Mouse (Mus musculus) splenic B cell, adult 2 months (primary cell): Measurements from ENCODE around the gene Tmem107.

Source experiments
- DNase-seq: peaks from one replicate; pipeline ENCODE4 v3.0.0-alpha.2; 2011; ENCODE audit warnings: low read depth, low spot score
- H3K27me3 ChIP-seq: 2 replicates; pipeline ENCODE4 v1.6.1; 2012; ENCODE audit warnings: mild to moderate bottlenecking, low read length, moderate library complexity, mixed read lengths; ENCODE audit not compliant: control insufficient read depth, poor library complexity, insufficient read depth, severe bottlenecking
- H3K36me3 ChIP-seq: 2 replicates; pipeline ENCODE4 v1.6.1; 2012; ENCODE audit warnings: mild to moderate bottlenecking, low read length, moderate library complexity, mixed read lengths; ENCODE audit not compliant: control insufficient read depth, poor library complexity, insufficient read depth, severe bottlenecking

Gene Tmem107

DNA sequence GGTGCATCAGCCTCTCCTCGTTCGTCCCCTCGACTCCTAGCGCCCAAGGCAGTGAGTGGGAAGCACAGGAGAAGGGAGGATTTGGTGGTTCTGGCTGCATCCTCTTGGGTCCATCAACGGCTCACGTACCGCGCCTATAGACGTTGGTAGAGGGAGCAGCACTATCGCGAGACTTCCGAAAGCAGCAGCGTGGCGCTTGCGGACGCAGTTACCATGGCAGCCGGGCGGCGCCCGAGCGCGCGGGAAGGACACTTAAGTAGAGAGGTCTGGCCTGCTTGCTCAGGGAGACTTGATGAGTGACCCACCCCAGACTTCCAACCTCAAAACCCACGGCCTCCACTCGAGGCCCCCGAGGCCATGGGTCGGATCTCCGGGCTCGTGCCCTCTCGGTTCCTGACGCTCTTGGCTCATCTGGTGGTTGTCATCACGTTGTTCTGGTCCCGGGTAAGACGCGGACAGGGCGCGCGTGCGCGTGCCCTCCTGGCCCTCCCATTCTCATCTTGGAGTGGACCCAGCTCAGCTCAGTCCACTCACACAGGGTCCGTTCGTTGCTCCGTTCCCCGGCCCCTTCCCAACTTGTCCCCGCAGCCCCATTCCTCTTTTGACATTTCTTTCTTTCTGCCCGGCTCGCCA is at the start of gene Tmem107:
Gene Tmem107 (plus strand): TSS at position 217 of the 633 bp plus-strand sequence.
- DNase-seq: peak; percentile 96
- H3K36me3 ChIP-seq: no peaks in the 10 kb centered on the region
- no peaks in the 10 kb centered on the region for H3K27me3 ChIP-seq

GRCm38 (mm10) chr11:69026562-69026961 is 44.0 kb upstream of the Tmem107 start:
- DNase-seq: no peak
- Histone ChIP-seq H3K36me3 (peaks cover 17% of the 10 kb centered on the region), H3K27me3 (no peaks in the 10 kb centered on the region)

DNA sequence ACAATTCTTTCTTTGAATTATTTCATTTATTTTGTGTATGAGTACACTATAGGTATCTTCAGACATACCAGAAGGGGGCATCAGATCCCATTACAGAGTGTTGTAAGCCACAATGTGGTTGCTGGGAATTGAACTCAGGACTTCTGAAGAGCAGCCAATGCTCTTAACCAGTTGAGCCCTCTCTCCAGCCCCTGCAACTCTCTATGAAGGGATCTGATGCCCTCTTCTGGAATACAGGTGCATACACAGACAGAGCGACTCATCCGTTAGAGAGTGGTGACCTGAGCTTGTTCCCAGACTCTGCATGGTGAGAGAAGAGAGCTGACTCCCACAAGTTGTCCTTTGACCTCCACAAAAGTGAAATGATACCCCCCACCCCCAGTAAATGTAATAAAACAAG is 41.8 kb upstream of the Tmem107 start:
- peak; percentile 29 for DNase-seq
- H3K27me3 ChIP-seq: no peaks in the 10 kb centered on the region
- peaks cover 13% of the 10 kb centered on the region for H3K36me3 ChIP-seq

DNA sequence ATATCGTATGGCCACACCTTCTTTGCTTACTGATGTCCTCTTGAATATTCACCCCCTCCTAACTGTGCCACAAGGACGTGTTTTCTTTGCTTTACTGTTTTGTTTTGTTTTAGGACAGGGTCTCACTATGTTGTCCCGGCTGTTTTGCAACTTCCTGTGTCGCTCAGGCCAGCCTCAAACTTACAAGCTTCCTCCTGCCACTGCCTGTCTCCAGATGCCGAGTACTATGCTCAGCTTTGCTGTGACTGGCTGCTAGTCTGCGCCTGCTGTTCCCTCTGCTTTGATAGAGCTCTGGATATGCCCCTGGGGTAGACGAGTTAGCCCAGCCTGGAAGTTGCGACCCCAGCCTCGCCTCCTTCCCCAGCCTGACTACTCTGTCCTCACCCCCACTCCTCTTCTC is 37.1 kb upstream of the Tmem107 start:
- Histone ChIP-seq H3K27me3 (no peaks in the 10 kb centered on the region), H3K36me3 (peaks cover 4% of the 10 kb centered on the region; the same call in 1 of the 2 replicates)
- DNase-seq: no peak

DNA sequence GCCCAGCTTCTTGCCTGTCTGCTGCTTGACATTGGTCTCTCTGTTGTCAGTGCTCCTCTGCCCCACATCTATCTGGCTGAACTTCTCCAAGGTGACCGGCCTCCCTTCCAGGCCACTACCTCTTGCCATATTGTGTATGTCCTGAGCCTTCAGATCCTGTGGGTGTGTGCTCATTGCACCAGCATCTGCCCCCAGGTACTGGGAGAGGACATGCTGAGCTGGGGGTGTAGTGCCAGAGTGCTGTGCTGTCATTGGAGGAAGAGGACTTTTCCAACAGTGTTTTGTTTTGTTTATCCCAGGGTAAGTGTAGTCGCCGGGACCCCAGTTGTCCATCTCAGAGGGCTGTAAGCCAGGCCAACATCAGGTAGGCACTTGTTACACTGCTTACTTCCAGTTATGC is 36.0 kb upstream of the Tmem107 start:
- Histone ChIP-seq H3K27me3 (no peaks in the 10 kb centered on the region), H3K36me3 (peaks cover 4% of the 10 kb centered on the region; the same call in 1 of the 2 replicates)
- no peak for DNase-seq

DNA sequence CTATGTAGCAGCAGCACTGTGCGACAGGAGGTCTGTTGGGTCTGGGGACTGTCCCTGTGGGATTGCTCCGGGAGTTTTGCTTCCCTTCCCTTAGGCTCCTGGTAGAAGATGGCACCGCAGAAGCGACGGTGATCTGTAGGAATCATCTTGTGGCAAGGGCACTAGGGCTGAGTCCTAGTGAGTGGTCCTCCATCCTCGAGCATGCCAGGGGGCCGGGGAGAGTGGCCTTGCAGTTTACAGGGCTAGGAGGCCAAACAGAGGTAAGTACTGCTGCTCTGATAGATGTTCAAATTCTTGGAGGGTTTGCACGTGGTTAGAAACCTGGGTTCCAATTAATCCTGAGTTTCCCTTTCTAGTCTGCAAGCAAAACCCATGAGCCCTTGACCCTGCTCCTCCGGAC is 35.2 kb upstream of the Tmem107 start:
- no peak for DNase-seq
- Histone ChIP-seq H3K36me3 (peaks cover 4% of the 10 kb centered on the region; the same call in 1 of the 2 replicates), H3K27me3 (no peaks in the 10 kb centered on the region)

- H3K36me3 ChIP-seq: peaks cover 4% of the 10 kb centered on the region; the same call in 1 of the 2 replicates
- peak; percentile 85 for DNase-seq
- H3K27me3 ChIP-seq: no peaks in the 10 kb centered on the region
These were observed 34.8 kb upstream of the Tmem107 start for GRCm38 (mm10) chr11:69035849-69036248.

DNA sequence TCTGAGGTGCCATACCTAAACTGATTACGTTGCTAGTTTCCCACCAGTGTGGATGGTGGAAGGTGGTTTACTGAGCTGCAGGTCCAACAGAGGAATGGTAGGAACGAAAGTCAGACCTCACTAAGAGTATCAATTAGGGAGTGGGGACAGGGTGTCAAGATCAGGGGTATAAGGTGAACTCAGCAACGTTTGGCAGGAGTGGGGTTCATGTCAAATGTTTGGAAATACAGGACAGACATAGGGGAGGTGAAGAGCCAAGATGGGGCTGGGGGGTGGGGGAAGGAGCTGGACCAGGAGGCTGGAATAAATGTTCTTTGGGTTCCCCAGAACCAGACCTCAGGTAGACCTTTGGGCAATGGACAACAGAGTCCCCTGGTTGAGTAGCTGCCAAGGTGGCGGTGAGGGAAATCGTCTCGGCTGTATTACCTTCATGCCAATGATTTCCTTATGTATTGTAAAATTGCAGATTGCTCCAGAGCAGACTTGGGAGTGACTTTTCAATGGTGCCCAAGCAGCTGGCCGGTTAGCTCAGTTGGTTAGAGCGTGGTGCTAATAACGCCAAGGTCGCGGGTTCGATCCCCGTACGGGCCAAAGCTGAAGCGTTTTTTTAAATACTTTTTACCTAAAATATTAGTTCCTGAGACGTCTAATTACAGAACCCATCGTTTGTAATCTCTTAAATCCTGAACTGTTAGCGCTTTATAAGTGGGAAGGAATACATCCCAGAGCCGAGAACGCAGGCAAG is 33.9 kb upstream of the Tmem107 start:
- peak; percentile 95 for DNase-seq
- Histone ChIP-seq H3K27me3 (no peaks in the 10 kb centered on the region), H3K36me3 (peaks cover 2% of the 10 kb centered on the region; the same call in 1 of the 2 replicates)

GRCm38 (mm10) chr11:69037231-69038061 is 33.2 kb upstream of the Tmem107 start:
- peaks cover 2% of the 10 kb centered on the region; the same call in 1 of the 2 replicates for H3K36me3 ChIP-seq
- DNase-seq: peak; percentile 90
- H3K27me3 ChIP-seq: no peaks in the 10 kb centered on the region

DNA sequence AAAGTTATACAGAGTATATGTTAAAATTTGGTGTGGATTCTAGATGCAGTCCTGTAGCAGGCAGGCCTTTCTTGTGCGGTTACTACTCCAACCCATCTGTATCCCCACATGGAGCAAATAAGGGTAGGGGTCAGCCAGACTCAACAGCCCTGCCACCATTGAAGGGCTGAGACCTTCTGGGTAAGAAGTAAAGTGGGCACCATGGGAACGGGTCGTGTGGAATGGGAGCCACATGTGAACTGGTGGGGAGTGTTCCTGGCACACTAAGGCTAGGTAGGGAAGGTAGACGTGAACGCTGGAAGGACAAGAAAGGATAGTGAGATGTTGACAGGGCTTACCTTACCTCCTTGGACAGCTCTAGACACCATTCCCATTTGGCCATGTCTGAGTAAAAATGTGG is 32.4 kb upstream of the Tmem107 start:
- Histone ChIP-seq H3K27me3 (no peaks in the 10 kb centered on the region), H3K36me3 (peaks cover 1% of the 10 kb centered on the region; the same call in 1 of the 2 replicates)
- peak; percentile 13 for DNase-seq

- no peaks in the 10 kb centered on the region for H3K36me3 ChIP-seq
- DNase-seq: peak; percentile 92
- H3K27me3 ChIP-seq: no peaks in the 10 kb centered on the region
These were observed 24.8 kb upstream of the Tmem107 start, which contains the start of gene Aurkb for GRCm38 (mm10) chr11:69045531-69046394. Gene Aurkb (plus strand): TSS chr11:69045647.

DNA sequence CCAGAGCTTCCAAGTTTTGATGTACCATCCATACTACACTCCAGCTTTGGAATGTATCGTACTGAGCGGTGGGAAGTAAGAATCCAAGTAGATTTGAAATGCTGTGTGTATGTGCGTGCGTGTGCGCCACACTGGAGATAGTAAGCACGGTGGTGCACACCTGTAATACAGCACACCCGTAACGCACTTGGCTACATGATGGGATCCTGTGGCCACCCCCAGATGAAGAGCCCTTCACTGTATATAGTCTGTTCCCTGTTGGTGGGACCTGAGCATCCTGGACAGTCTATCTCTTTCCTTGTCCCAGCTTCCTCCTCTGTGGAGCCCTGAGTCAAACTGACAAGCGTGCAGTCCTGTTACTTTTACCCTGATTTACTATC is 24.2 kb upstream of the Tmem107 start:
- no peaks in the 10 kb centered on the region for H3K27me3 ChIP-seq
- DNase-seq: no peak
- no peaks in the 10 kb centered on the region for H3K36me3 ChIP-seq

- no peaks in the 10 kb centered on the region for H3K27me3 ChIP-seq
- H3K36me3 ChIP-seq: no peaks in the 10 kb centered on the region
- DNase-seq: no peak
These were observed 23.0 kb upstream of the Tmem107 start for GRCm38 (mm10) chr11:69047592-69047991.

DNA sequence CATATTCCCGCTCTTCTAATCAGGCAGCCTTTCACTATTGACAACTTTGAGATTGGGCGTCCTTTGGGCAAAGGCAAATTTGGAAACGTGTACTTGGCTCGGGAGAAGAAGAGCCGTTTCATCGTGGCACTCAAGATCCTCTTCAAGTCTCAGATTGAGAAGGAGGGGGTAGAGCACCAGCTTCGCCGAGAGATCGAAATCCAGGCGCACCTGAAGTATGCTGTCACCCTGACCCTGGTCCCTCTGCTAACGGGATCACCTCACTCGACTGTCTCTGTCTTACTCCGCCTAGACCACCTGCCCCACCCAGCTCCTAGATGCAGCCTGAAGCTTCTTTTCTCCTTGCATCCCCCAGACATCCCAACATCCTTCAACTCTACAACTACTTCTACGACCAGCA is 22.5 kb upstream of the Tmem107 start:
- no peak for DNase-seq
- H3K36me3 ChIP-seq: no peaks in the 10 kb centered on the region
- no peaks in the 10 kb centered on the region for H3K27me3 ChIP-seq
